Mouse (Mus musculus) adrenal gland, adult 10 weeks (tissue): ENCODE data around the gene Gm29644. TPM values are rescaled to one million over a fixed set of nuclear protein-coding genes. Genes with fewer than 3 reads are reported as not detected.

Experiments used
- polyA plus RNA-seq: library from polyadenylated mRNA; stranded (reverse); fragments of 350-450 nt; fragmentation: Illumina TruSeq; extraction: RNeasy Lipid Tissue Mini Kit (QIAGEN cat#74804); gene quantifications from one replicate; pipeline ENCODE4 v1.2.3, GENCODE M21; 2014; ENCODE audit warnings: low read depth, low replicate concordance

Gm29644 gene
- not detected for polyA plus RNA-seq

GRCm38 (mm10) chrY:70303187-70303586 is at the start of gene Gm29644, which contains the start of gene Gm29423:
TSS of gene Gm29644 (minus strand) at chrY:70303343.
TSS of gene Gm29423 (minus strand) at chrY:70303287.

GRCm38 (mm10) chrY:70273542-70273941 is 29.6 kb downstream of the Gm29644 start, which contains the start of gene Gm21118:
TSS of gene Gm21118 (minus strand) at chrY:70273642.

Other genes starting within 250 kb of the Gm29644 start
- gene Gm21118, start 29.7 kb downstream of the Gm29644 start, polyA plus RNA-seq = not detected
- gene Gm29423, start 56 bp downstream of the Gm29644 start, polyA plus RNA-seq = not detected
- not detected for gene Gm20888, start 138.5 kb upstream of the Gm29644 start, polyA plus RNA-seq